ENCODE assay signal across 21 mouse cellular contexts in genomic region chr12:45177454-45177853, GRCm38 (mm10).
DNase-seq lines count a peak whose midpoint lies in the region; ATAC-seq lines count a peak whose summit lies in the region.
"Had no signal": no experiment of that assay in that cellular context is flagged by ENCODE, and none has a peak within 500 bp of the region (broad histone marks: within the 10 kb centered on the region; RNA-seq: fewer than 3 reads in every experiment).

No protein-coding gene starts in this region.

- peak; percentile 95 for ATAC-seq in frontal cortex, adult (ENCODE audit: low TSS enrichment)
- ATAC-seq: activated CD4-positive, CD25-positive, alpha-beta regulatory T cell, adult 4 months; CD4-positive, CD25-positive, alpha-beta regulatory T cell, adult 4 months; forebrain, embryonic 13.5 days; forebrain, embryonic 15.5 days; forebrain, postnatal 0 days; Patski had no signal

- no peak for DNase-seq in frontal cortex, postnatal 14 days (ENCODE audit: low spot score in 2 of 2)
- peak; percentile 5 to 11 for DNase-seq in left cerebral cortex, adult 9 months (ENCODE audit: low spot score in 2 of 2)
- DNase-seq in left cerebral cortex, adult 18-20 months (ENCODE audit: low spot score in 2 of 2), result no peak
- DNase-seq in brain, adult 2 months (ENCODE audit: low read depth, low spot score), result peak; percentile 61
- DNase-seq in gastrocnemius, postnatal 4 days (ENCODE audit: low spot score in 2 of 2), result no peak
- DNase-seq: adrenal gland, adult 8-10 months; adrenal gland, postnatal 14 days; adrenal gland, postnatal 36 days; B cell, adult 2 months; cerebellum, adult 11 months; cerebellum, adult 18-20 months; cerebellum, adult 8-10 months; cerebellum, adult 9-11 months; cerebellum, postnatal 14 days; forebrain, postnatal 0 days had no signal

Comparison
In these comparisons a context has a peak if more than half of its experiments do, and no peak if none do; other contexts are left out.
1. DNase-seq: peak in left cerebral cortex, adult 9 months (2 of 2) and brain, adult 2 months (single experiment); none in frontal cortex, postnatal 14 days (0 of 2), left cerebral cortex, adult 18-20 months (0 of 2) and gastrocnemius, postnatal 4 days (0 of 2).